Mouse (Mus musculus) right cerebral cortex, adult 2 months (tissue): Measurements from ENCODE around the gene Wdtc1.

Source experiments
- DNase-seq, 2 experiments: peaks; one replicate each; pipeline ENCODE4 v3.0.0; 2021 to 2022; ENCODE audit warnings: low spot score in 2 of 2

Gene Wdtc1

DNA sequence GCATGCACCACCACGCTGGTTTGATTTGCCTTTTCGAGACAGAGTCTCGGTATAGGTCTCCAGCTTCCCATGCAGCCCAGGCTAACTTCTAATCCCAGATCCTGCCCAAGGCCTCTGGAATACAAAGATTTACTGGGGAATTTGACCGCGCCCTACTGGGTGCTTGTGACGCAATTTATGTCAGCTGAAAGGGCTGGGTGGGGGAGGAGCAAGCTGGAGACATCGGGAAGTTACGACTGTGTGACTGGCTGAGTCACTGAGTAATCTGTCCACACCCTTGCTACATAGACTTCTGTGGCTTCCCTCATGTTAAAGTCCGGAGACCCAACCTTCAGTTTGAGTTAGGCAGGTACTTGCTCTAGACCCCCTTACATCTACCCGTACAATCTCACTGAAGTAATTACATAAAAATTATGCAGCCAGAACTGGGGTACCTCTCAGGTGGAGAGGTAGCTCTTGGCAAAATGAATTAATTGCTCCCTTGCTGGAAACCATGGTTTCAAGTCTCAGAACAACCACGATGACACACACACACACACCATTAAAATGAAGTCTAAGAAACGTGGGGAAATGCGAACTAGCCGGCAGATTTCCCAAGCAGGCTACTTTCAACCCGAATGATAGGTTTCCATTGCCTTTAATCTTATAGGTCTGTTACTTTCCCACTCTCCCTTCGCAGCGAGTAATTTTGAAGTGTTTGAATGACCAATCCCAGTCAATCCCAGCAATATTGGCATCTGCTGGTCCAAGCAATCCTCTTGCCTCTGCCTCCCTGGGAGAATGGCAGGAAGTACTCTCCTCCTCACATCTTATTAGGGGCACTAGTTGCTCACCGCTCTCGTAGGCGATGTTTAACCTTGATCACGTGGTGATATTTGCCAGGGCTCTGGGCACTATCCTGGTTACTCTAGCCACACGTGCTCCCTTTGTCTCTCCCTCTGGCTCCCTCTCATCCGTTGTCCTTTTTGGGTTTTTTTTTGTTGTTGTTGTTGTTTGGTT lies at the start of gene Wdtc1:
Gene Wdtc1, minus strand, starts transcription at position 115 of the 999 bp plus-strand sequence.
- no peak for DNase-seq

DNA sequence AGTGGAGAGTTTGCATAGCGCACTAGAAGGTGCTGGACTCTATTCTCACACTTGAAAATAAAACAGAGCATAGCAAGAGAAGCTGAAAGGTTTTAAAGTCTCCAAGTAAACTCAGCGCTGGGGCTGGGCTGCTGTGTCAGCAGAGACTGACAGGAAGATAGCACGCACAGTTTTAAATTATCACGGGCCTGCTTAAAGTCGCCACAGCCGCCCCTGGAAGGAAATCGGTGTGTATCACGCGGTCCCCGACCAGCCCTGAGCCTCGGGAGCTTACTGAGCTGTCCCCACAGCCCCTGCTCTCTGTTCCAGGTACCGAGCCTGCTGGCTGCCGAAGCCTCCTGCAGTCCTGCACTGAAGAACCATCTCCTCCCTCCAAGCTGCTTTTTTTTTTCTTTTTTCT lies 48.7 kb upstream of the Wdtc1 start:
- DNase-seq, result peak in 1 of 2 experiments; percentile 13

DNA sequence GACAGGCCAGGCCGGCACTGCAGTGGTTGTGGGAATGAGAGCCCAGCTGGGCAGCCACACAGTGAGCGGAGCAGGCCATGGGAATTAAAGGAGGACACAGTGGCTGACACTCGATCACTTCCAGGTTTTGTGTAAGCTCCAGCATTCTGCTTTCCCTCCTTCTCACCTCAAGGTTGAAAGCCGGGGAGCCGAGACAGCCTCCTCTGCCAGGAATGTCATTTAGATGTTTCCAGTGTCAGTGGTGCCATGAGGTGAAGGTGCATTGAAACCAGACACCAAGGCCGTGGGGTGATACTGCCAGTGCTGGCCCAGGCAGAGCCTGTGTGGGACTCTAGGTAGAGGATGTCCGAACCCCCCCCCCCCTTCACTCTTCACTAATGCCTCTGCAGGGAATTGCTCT lies 46.8 kb upstream of the Wdtc1 start:
- no peak for DNase-seq

DNA sequence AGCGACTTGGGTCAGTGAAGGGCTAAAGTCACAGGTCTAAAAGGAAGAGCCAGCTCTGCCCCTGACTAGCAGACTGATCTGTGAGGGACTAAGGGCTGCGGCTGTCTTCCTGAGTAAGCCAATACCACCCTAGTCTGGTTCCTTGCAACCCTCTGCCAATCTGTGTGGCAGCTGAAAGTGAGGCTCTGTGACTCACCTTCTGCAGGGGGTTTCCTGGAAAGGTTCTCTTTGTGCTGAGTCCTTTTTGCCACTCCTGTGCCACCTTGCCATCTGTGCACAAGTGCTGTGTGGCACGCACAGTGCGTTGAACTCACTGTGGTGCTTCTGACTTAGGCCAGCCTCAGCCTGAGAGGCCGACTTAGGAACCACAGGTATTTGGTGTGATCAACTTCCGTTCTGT lies 46.2 kb upstream of the Wdtc1 start:
- DNase-seq, result no peak

DNA sequence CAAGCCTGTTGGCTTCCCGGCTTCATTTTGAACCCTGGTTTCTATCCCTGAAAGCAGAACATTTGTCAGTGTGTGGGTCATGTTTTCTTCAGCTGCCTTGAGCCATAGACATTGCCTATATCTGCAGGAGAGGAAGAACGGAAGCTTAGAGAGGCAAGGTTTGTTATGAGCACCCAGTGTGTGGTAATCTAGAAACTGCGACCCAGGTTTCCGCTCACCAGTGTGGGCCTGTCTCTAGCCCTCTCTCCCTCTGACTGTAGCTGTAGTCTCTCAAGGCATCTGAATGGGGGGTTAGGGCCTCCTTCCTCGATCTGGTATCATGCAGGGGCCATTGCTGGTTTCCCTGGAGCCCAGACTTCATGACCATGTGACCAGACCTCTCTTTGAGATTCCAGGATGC lies 45.3 kb upstream of the Wdtc1 start:
- no peak for DNase-seq

GRCm38 (mm10) chr4:133397961-133398360 lies 44.7 kb upstream of the Wdtc1 start:
- DNase-seq, result no peak

- no peak for DNase-seq
These were observed 44.0 kb upstream of the Wdtc1 start for GRCm38 (mm10) chr4:133397299-133397698.

GRCm38 (mm10) chr4:133396079-133396478 lies 42.8 kb upstream of the Wdtc1 start:
- DNase-seq, result no peak

DNA sequence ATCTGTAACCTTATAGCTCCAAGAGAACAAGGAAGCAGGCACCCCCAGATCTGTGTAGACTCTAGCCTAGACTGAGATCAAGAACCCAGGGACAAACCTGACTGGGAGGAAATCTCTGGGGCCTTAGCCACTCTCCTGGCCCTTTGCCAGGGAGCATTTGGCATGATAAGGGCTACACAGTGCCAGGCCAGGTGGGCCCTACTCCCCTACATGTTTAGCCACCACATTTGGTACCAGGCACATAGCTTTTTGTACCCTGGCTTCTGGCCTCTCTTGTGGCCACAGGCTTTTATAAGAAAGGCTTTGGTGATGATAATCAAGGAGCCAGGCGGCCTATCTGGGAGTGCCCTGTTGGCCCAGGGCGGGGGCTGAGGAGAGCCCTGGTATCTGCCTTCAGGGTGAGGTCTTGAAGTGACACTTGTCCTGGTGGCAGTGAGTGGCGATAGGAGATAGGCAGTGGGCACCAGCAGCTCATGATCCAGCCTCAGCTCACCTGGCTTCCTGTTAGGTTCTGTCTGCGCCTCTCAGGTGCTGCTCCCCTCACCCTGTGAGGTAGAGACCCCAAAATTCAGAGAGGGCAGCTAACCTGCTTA lies 41.8 kb upstream of the Wdtc1 start:
- no peak for DNase-seq

DNA sequence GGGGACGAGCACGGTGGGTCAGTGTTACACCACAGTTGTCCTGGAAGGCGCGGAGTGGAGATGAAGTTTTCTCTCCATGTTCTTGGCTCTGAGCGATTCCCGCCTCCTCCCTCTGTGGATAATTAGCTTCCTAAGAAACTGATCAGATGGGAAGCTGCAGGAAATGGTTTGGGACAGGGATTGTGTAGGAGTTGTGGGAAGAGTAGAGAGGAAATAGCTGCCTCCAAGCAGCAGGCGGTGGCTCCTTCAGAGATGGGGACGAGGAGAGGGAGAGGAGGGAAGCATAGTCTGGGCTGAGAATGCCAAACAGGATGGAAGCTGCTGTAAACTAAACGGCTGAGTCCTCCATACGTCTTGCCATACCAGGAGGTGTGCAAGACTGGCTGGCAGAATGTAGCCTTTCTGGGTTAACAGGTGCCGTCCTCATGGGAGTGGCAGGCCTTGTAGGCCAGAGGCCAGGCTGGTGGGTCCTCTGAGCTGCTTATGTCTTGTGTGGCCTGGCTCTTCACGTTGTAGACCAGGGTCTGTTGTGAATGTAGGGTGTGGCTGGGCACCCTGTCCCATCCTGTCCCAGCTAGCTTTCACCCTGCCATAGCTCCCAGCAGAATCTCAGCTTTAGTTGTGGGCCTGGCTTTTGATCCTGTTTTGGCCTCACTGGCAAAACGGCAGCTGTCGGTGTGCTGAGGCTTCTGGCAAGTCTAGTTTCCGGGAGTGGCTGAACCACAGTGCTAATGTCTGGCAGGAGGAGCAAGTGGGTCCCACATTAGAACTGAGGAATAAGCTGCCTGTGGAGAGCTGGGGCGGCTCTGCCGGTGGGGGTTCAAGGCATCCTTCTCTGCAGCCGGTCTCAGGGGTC lies 38.1 kb upstream of the Wdtc1 start:
- DNase-seq, result peak; percentile 61 to 68

DNA sequence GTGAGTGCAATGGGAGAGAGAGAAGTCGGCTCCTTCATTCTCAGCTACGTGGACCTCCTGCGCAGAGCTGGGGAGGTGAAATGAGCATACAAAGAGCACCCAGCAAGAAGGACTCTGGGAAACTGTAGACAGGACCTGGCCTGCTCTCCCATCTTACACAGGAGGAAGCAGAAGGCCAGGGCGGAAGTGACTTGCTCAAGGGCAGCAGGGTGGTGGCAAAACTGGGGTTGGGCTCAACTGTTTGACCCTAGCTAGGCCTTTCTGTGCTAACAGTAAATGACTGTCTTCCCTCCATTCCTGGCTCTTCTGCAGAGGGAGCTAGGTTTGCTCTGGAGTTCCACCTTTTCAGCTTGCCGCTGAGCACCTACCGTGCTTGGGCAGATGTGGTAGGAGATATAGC lies 37.3 kb upstream of the Wdtc1 start:
- DNase-seq, result no peak

DNA sequence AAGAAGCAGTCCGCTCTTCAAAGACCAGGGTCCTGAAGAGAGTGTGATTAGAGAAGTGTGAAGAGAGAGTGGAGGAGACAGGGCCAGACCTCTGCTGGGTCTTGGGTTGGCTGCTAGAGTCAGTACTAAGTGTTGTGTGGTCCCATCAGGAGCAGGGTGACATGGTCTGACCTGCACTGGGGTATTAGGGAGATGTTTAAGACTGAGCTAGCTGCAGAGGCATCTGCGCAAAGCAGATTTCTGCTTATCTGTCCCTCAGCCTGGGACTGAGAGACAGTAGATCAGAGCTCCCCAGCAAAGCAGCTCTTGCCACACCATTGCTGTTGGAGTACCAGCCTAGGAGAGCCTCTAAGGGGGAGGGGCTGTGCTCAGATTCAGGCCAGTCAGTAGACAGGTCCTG lies 36.8 kb upstream of the Wdtc1 start:
- no peak for DNase-seq

DNA sequence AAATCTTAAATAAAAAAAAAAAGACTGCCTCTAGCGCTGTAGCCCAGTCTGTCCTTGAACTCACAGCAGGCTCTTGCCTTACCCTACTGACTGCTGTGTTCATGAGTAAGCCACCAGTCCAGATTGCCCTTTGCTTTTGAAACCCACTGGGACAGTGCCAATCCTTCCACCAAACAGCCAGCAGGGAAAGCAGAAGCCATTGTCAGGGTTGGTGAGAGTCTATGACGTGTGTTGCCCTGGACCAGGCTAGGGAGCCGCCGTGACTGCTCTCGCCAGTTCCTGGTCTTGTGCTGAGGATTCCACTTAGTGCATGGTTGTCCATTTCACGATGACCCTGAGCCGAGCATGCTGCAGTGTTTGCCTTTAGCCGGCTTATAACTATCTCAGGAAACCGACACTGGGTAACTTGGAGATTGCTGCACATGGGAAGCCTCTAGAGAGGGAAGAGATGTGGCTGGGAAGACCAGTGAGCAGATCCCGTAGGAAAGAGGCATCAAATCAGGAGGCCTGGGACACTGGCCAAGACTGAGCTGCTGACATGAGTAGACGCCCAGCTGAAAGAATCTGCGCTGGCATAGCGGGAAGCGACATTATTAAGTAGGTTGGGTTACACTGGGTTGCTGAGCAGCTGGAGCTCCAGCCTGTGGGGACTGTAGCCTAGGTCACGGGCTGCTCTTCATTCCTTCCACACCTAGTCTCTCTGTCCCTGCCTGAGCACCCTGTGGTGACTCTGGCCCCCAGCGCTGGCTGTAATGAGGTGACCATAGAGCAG lies 35.7 kb upstream of the Wdtc1 start:
- DNase-seq, result no peak

GRCm38 (mm10) chr4:133387053-133387452 lies 33.8 kb upstream of the Wdtc1 start:
- DNase-seq, result no peak

DNA sequence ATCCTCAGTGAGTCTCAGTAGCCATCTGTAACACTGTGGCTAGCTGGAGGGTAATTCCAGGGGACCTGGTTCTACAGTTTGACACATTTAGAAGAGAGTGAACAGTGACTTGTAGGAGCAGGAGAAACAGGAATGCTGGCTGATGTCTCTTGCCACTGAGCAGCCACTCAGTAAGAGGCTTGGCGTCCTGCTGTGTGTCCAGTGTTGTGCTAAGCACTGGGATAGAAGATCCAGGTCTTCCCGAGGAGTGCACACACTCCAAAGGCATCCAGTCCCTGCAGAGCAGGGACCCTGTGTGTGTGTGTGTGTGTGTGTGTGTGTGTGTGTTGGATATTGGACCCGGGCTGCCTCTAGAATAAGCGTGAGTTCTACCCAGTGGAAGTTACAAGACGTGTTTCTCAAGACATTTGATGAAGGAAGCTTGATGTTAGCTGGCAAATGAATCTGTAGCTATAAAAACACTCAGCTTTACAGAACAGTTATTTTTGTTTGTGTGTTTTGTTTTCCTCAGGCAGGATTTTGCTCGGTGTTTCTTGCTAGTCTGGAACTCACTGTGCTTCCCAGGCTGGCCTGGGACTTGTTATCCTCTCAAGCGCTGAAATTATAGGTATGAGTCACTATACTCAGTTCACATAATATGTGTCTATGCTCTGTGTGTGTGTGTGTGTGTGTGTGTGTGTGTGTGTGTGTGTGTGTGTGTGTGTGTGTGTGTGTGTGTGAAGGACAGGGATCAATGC lies 32.9 kb upstream of the Wdtc1 start:
- DNase-seq, result peak in 1 of 2 experiments; percentile 33

DNA sequence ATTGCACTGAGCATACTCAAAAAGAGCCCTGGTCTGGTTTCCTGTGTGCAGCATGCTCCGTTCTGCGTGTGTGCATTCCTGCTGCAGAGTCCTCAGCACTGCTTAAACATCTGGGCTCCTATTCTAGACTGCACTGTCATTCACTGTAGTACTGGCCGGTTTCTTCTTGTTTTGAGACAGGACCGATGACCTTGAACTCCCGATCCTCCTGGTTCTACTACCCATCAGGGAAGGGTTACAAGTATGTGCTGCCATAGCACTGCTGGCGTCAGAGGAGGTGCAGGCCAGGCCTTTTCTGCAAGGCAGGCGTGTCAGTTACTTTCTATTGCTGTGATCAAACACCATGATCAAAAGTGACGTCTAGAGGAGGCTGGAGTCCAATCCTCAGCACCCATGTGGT lies 27.9 kb upstream of the Wdtc1 start:
- no peak for DNase-seq

GRCm38 (mm10) chr4:133380532-133380931 lies 27.3 kb upstream of the Wdtc1 start:
- DNase-seq, result no peak

GRCm38 (mm10) chr4:133379861-133380260 lies 26.6 kb upstream of the Wdtc1 start:
- DNase-seq, result no peak

- DNase-seq, result peak in 1 of 2 experiments; percentile 38
These were observed 25.7 kb upstream of the Wdtc1 start for GRCm38 (mm10) chr4:133379046-133379347.

DNA sequence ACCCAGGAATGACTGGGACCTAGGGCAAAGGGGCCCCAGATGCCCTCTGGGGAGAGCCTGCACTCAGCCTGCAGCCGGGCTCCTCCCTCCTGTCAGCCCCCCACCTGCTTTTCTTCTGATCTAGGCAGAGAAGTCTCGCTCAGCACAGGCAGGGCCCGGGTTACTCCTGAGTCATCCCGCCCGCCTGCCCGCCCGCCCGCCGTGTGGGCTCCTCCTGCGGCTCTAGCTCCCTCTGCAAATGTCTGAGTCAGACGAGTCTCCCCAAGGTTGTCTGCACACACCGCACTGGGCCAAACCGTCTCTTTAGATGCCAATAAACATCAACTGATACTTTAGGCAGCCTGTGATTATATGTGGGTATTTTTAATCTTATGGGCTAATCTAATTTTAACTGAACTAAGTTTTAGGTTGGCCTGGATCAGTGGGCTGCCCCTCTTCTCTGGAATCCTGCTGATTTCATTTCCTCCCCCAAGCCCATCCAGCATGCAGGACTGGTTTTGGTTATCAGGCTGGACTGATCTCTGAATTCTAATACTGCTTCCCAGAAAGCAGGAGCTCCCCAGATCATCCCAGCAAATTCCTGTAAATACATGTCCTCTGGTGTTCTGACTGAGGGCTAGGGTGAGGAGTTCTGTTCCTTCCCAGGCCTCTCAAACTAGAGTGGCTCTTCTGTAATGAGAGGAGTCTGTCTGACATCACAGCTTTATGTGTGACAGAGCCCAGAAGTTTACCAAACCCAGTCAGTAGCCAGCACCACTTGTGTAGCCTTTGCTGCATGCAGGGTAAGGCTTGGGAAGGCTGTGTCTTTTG lies 25.2 kb upstream of the Wdtc1 start:
- DNase-seq, result peak; percentile 58 to 62
